Mouse (Mus musculus) embryonic facial prominence, embryonic 12.5 days (tissue): ENCODE data around the gene Iqsec1. TPM values are rescaled to one million over a fixed set of nuclear protein-coding genes. Genes with fewer than 3 reads are reported as not detected.

Experiments
- ATAC-seq: fragments of 200-750 bp; cut with Nextera tagmentation; 2 replicates; pipeline ENCODE4 v1.8.0; 2017; ENCODE audit not compliant: insufficient number of reproducible peaks, insufficient read depth, low FRiP score, low TSS enrichment
- H3K27ac ChIP-seq: fragments of 300-500 bp; sonication (generic); 2 replicates; pipeline ENCODE4 v1.5.1; 2016; ENCODE audit warnings: mild to moderate bottlenecking
- H3K27me3 ChIP-seq: fragments of 300-500 bp; sonication (generic); 2 replicates; pipeline ENCODE4 v1.6.1; 2016; ENCODE audit warnings: mild to moderate bottlenecking, moderate library complexity
- H3K36me3 ChIP-seq: fragments of 300-500 bp; sonication (generic); 2 replicates; pipeline ENCODE4 v1.6.1; 2016; ENCODE audit warnings: mild to moderate bottlenecking
- H3K4me1 ChIP-seq: fragments of 300-500 bp; sonication (generic); 2 replicates; pipeline ENCODE4 v1.6.1; 2016
- H3K4me2 ChIP-seq: fragments of 300-500 bp; sonication (generic); replicated peaks from 2 replicates; pipeline ENCODE4 v1.6.1; 2016; ENCODE audit warnings: mild to moderate bottlenecking, moderate library complexity
- H3K4me3 ChIP-seq: fragments of 300-500 bp; sonication (generic); 2 replicates; pipeline ENCODE4 v1.5.1; 2016; ENCODE audit warnings: mild to moderate bottlenecking
- H3K9ac ChIP-seq: fragments of 300-500 bp; sonication (generic); 2 replicates; pipeline ENCODE4 v1.6.1; 2016; ENCODE audit warnings: mild to moderate bottlenecking, moderate library complexity
- H3K9me3 ChIP-seq: fragments of 300-500 bp; sonication (generic); 2 replicates; pipeline ENCODE4 v1.6.1; 2016; ENCODE audit warnings: mild to moderate bottlenecking, moderate library complexity
- WGBS: fragments of 180-500 bp; shearing (Covaris S2); methylation state at CpG from one replicate; pipeline ENCODE4 v1.1.7; 2016; 5-methylcytosine and 5-hydroxymethylcytosine counted together
- polyA plus RNA-seq: library from polyadenylated mRNA; unstranded; fragments of >200 nt; fragmentation: Nextera tagmentation; extraction: Ambion mirVana; gene quantifications from 2 replicates; pipeline ENCODE4 v1.2.1, GENCODE M21; 2016

The Iqsec1 gene
- polyA plus RNA-seq, 1 experiment from 2014 or later, result 11.0 TPM

GRCm38 (mm10) chr6:91001566-91001965 lies 13.1 kb upstream of the Iqsec1 start:
- WGBS, result 35% methylated on average over 7 of the region's 7 CpGs
- Histone ChIP-seq H3K36me3 (no peaks in the 10 kb centered on the region), H3K27ac (no peak overlapping the region), H3K4me3 (no peak overlapping the region), H3K9ac (no peak overlapping the region), H3K4me1 (peaks cover 8% of the 10 kb centered on the region), H3K4me2 (peak overlapping the region; percentile 36; the same call in 1 of the 2 replicates), H3K27me3 (peaks cover 16% of the 10 kb centered on the region), H3K9me3 (no peaks in the 10 kb centered on the region)
- ATAC-seq, result no peak

GRCm38 (mm10) chr6:91000819-91001525 lies 12.5 kb upstream of the Iqsec1 start:
- 9% methylated on average over 15 of the region's 15 CpGs for WGBS
- H3K9me3 ChIP-seq, result no peaks in the 10 kb centered on the region
- no peak overlapping the region for H3K27ac ChIP-seq
- H3K4me1 ChIP-seq, result peaks cover 8% of the 10 kb centered on the region
- H3K9ac ChIP-seq, result no peak overlapping the region
- no peaks in the 10 kb centered on the region for H3K36me3 ChIP-seq
- peak overlapping the region; percentile 36 for H3K4me2 ChIP-seq
- no peak overlapping the region for H3K4me3 ChIP-seq
- H3K27me3 ChIP-seq, result peaks cover 16% of the 10 kb centered on the region
- ATAC-seq, result no peak

- Histone ChIP-seq H3K27me3 (peaks cover 16% of the 10 kb centered on the region), H3K4me2 (no peak overlapping the region), H3K9ac (no peak overlapping the region), H3K27ac (no peak overlapping the region), H3K36me3 (no peaks in the 10 kb centered on the region), H3K9me3 (no peaks in the 10 kb centered on the region), H3K4me3 (no peak overlapping the region), H3K4me1 (peaks cover 8% of the 10 kb centered on the region)
- WGBS, result 91% methylated on average over 4 of the region's 4 CpGs
- no peak for ATAC-seq
Measured at GRCm38 (mm10) chr6:90999176-90999575, 10.7 kb upstream of the Iqsec1 start.

GRCm38 (mm10) chr6:90997025-90997424 lies 8.5 kb upstream of the Iqsec1 start:
- Histone ChIP-seq H3K9me3 (0 out of 2 replicates have a peak, but pooled peaks cover 5% of the 10 kb centered on the region), H3K4me2 (no peak overlapping the region), H3K4me3 (no peak overlapping the region), H3K36me3 (no peaks in the 10 kb centered on the region), H3K4me1 (peaks cover 8% of the 10 kb centered on the region), H3K27me3 (peaks cover 16% of the 10 kb centered on the region), H3K9ac (no peak overlapping the region), H3K27ac (no peak overlapping the region)
- no peak for ATAC-seq
- WGBS, result 91% methylated on average over 3 of the region's 3 CpGs

- ATAC-seq, result no peak
- peaks cover 6% of the 10 kb centered on the region for H3K4me1 ChIP-seq
- 86% methylated on average over 2 of the region's 2 CpGs for WGBS
Measured at GRCm38 (mm10) chr6:90996181-90996580, 7.7 kb upstream of the Iqsec1 start.

GRCm38 (mm10) chr6:90988299-90988625 lies 223 bp downstream of the Iqsec1 start:
- no peak for ATAC-seq
- peak overlapping the region; percentile 69 for H3K9ac ChIP-seq
- peaks cover 15% of the 10 kb centered on the region; the same call in 1 of the 2 replicates for H3K27me3 ChIP-seq
- H3K36me3 ChIP-seq, result no peaks in the 10 kb centered on the region
- H3K9me3 ChIP-seq, result 0 out of 2 replicates have a peak, but pooled peaks cover 3% of the 10 kb centered on the region
- H3K4me2 ChIP-seq, result peak overlapping the region; percentile 81
- H3K4me3 ChIP-seq, result peak overlapping the region; percentile 66
- 0 out of 2 replicates have a peak overlapping the region, but pooled peaks have one; percentile 60 for H3K27ac ChIP-seq
- H3K4me1 ChIP-seq, result peaks cover 15% of the 10 kb centered on the region
- 0% methylated on average over 22 of the region's 59 CpGs for WGBS

More at GRCm38 (mm10) chr6:90996181-90996580, 7.7 kb upstream of the Iqsec1 start:
- no peak overlapping the region for H3K27ac ChIP-seq
- no peak overlapping the region for H3K4me2 ChIP-seq
- no peaks in the 10 kb centered on the region for H3K36me3 ChIP-seq
- H3K27me3 ChIP-seq, result peaks cover 15% of the 10 kb centered on the region
- H3K9me3 ChIP-seq, result 0 out of 2 replicates have a peak, but pooled peaks cover 5% of the 10 kb centered on the region
- H3K9ac ChIP-seq, result no peak overlapping the region
- H3K4me3 ChIP-seq, result no peak overlapping the region

- no peak for ATAC-seq
- Histone ChIP-seq H3K9me3 (0 out of 2 replicates have a peak, but pooled peaks cover 2% of the 10 kb centered on the region), H3K27me3 (peaks cover 15% of the 10 kb centered on the region; the same call in 1 of the 2 replicates), H3K4me3 (peak overlapping the region; percentile 66), H3K4me1 (peaks cover 15% of the 10 kb centered on the region), H3K9ac (peak overlapping the region; percentile 69), H3K27ac (0 out of 2 replicates have a peak overlapping the region, but pooled peaks have one; percentile 60), H3K4me2 (peak overlapping the region; percentile 81), H3K36me3 (no peaks in the 10 kb centered on the region)
- 1% methylated on average over 73 of the region's 76 CpGs for WGBS
Measured at GRCm38 (mm10) chr6:90987561-90988298, 755 bp downstream of the Iqsec1 start.

GRCm38 (mm10) chr6:90984101-90984500 lies 4.4 kb downstream of the Iqsec1 start:
- Histone ChIP-seq H3K36me3 (no peaks in the 10 kb centered on the region), H3K4me2 (no peak overlapping the region), H3K4me3 (no peak overlapping the region), H3K9me3 (no peaks in the 10 kb centered on the region), H3K4me1 (peaks cover 15% of the 10 kb centered on the region), H3K27me3 (peaks cover 15% of the 10 kb centered on the region; the same call in 1 of the 2 replicates), H3K27ac (no peak overlapping the region), H3K9ac (no peak overlapping the region)
- ATAC-seq, result no peak
- 47% methylated on average over 3 of the region's 3 CpGs for WGBS

- H3K4me1 ChIP-seq, result no peaks in the 10 kb centered on the region
- H3K27ac ChIP-seq, result no peak overlapping the region
- H3K4me2 ChIP-seq, result no peak overlapping the region
- no peak overlapping the region for H3K4me3 ChIP-seq
- H3K9ac ChIP-seq, result no peak overlapping the region
- no peaks in the 10 kb centered on the region for H3K36me3 ChIP-seq
- H3K9me3 ChIP-seq, result no peaks in the 10 kb centered on the region
- 75% methylated on average over 2 of the region's 2 CpGs for WGBS
- ATAC-seq, result no peak
- H3K27me3 ChIP-seq, result no peaks in the 10 kb centered on the region
Measured at GRCm38 (mm10) chr6:90974279-90974678, 14.2 kb downstream of the Iqsec1 start.

GRCm38 (mm10) chr6:90969341-90969871 lies 19.1 kb downstream of the Iqsec1 start:
- no peak overlapping the region for H3K27ac ChIP-seq
- ATAC-seq, result no peak
- H3K4me3 ChIP-seq, result no peak overlapping the region
- no peaks in the 10 kb centered on the region for H3K36me3 ChIP-seq
- no peak overlapping the region for H3K4me2 ChIP-seq
- H3K9ac ChIP-seq, result no peak overlapping the region
- 58% methylated on average over 2 of the region's 2 CpGs for WGBS
- no peaks in the 10 kb centered on the region for H3K4me1 ChIP-seq
- H3K27me3 ChIP-seq, result no peaks in the 10 kb centered on the region
- H3K9me3 ChIP-seq, result no peaks in the 10 kb centered on the region

GRCm38 (mm10) chr6:90953349-90953748 lies 35.1 kb downstream of the Iqsec1 start:
- H3K4me2 ChIP-seq, result no peak overlapping the region
- H3K9ac ChIP-seq, result no peak overlapping the region
- ATAC-seq, result no peak
- H3K9me3 ChIP-seq, result no peaks in the 10 kb centered on the region
- no peak overlapping the region for H3K4me3 ChIP-seq
- no peaks in the 10 kb centered on the region for H3K36me3 ChIP-seq
- H3K4me1 ChIP-seq, result no peaks in the 10 kb centered on the region; the same call in 1 of the 2 replicates
- no peaks in the 10 kb centered on the region for H3K27me3 ChIP-seq
- no peak overlapping the region for H3K27ac ChIP-seq
- WGBS, result 76% methylated on average over 4 of the region's 4 CpGs
